Comparison of ENCODE assay signal across 9 mouse cellular contexts in the genomic region with DNA sequence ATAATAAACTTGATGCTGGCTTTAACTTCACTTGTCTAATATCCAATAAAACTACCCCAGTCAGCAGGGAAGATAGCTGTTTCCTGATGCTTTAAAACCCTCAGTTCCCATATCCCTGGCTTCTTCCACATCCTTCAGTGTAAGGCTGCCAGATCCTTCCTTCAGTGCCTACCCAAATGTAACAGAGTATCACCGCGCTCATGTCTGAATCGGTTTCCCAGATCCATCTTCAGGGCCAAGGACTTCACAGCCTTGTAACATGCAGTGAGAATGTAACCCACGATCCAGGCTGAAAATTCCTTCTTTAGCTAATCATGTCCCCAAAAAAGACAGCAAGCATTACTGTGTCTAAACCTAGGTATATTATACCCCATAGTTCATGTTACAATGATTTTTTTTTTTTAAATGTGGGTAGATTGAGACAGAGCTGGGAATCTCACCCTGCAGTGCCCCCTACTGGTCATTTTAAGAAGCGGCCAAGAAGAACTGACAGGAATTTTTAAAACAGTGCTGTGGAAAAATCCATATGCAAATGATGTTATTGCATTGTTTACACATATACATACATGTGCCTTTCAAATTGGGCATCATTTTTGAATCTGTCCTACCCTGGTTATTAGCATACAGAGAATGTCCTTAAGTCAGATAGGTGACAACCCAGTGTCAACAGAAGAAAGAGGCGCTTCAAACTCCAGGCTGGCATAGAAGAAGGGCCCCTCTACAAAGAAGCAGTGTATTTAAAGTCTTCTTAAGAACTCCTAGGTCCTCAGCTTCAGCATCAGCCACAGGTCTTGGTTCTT. TPM values are rescaled to one million over a fixed set of nuclear protein-coding genes. Genes with fewer than 3 reads are reported as not detected.
DNase-seq lines count a peak whose midpoint lies in the region; ATAC-seq and TF ChIP-seq lines count a peak whose summit lies in the region.
"Had no signal": no experiment of that assay in that cellular context is flagged by ENCODE, and none has a peak within 500 bp of the region (broad histone marks: within the 10 kb centered on the region; RNA-seq: fewer than 3 reads in every experiment).

No protein-coding gene starts in this region.

- H3K36me3 ChIP-seq in hindbrain, embryonic 10.5 days = no peaks in the 10 kb centered on the region
- H3K36me3 ChIP-seq in hindbrain, embryonic 12.5 days = no peaks in the 10 kb centered on the region
- no peaks in the 10 kb centered on the region for H3K36me3 ChIP-seq in forebrain, embryonic 13.5 days (ENCODE audit: poor library complexity, severe bottlenecking)
- no peaks in the 10 kb centered on the region for H3K36me3 ChIP-seq in limb, embryonic 14.5 days (ENCODE audit: control insufficient read depth, insufficient read depth, low read length)
- H3K36me3 ChIP-seq: embryonic facial prominence, embryonic 13.5 days had no signal

- H3K4me3 ChIP-seq in hindbrain, embryonic 10.5 days = no peak overlapping the region
- no peak overlapping the region for H3K4me3 ChIP-seq in hindbrain, embryonic 12.5 days
- H3K4me3 ChIP-seq in forebrain, embryonic 13.5 days = no peak overlapping the region
- no peak overlapping the region for H3K4me3 ChIP-seq in limb, embryonic 14.5 days (replicated peaks; ENCODE audit: low read length)
- H3K4me3 ChIP-seq: embryonic facial prominence, embryonic 13.5 days had no signal

- no peaks in the 10 kb centered on the region for H3K9me3 ChIP-seq in hindbrain, embryonic 10.5 days
- H3K9me3 ChIP-seq in hindbrain, embryonic 12.5 days (replicated peaks) = no peaks in the 10 kb centered on the region
- no peaks in the 10 kb centered on the region for H3K9me3 ChIP-seq in forebrain, embryonic 13.5 days (replicated peaks)
- no peaks in the 10 kb centered on the region for H3K9me3 ChIP-seq in limb, embryonic 14.5 days (ENCODE audit: control insufficient read depth, low read length)
- H3K9me3 ChIP-seq: embryonic facial prominence, embryonic 13.5 days had no signal

- H3K9ac ChIP-seq in hindbrain, embryonic 12.5 days = no peak overlapping the region
- no peak overlapping the region for H3K9ac ChIP-seq in forebrain, embryonic 13.5 days
- no peak overlapping the region for H3K9ac ChIP-seq in limb, embryonic 14.5 days (ENCODE audit: low read depth, low read length, severe bottlenecking)
- H3K9ac ChIP-seq: embryonic facial prominence, embryonic 13.5 days had no signal

- peak; percentile 6 for DNase-seq in hindbrain, embryonic 10.5 days (ENCODE audit: low spot score)
- DNase-seq in CD8-positive naive resting alpha-beta T cell, adult 2 months (ENCODE audit: low read depth in 2 of 2, low spot score in 2 of 2) = peak; percentile 14 to 40
- DNase-seq in adrenal gland, postnatal 36 days = peak; percentile 13 to 35
- DNase-seq in limb, embryonic 14.5 days (ENCODE audit: low spot score) = peak; percentile 35
- peak; percentile 37 to 54 for DNase-seq in right cerebral cortex, postnatal 10 days (ENCODE audit: low spot score in 2 of 2)
- DNase-seq in MN1 (ENCODE audit: low spot score) = no peak

- H3K27me3 ChIP-seq in hindbrain, embryonic 10.5 days (ENCODE audit: insufficient read depth, poor library complexity, severe bottlenecking) = no peaks in the 10 kb centered on the region
- H3K27me3 ChIP-seq in hindbrain, embryonic 12.5 days = no peaks in the 10 kb centered on the region
- no peaks in the 10 kb centered on the region for H3K27me3 ChIP-seq in forebrain, embryonic 13.5 days
- H3K27me3 ChIP-seq in limb, embryonic 14.5 days (ENCODE audit: control insufficient read depth, insufficient read depth, low read length) = no peaks in the 10 kb centered on the region
- H3K27me3 ChIP-seq: embryonic facial prominence, embryonic 13.5 days had no signal

- no peak for TF ChIP-seq POLR2A in limb, embryonic 14.5 days (IDR thresholded peaks at IDR 0.05; ENCODE audit: borderline replicate concordance, extremely low read depth, insufficient read depth, insufficient read length)

- H3K27ac ChIP-seq in hindbrain, embryonic 10.5 days = no peak overlapping the region
- H3K27ac ChIP-seq in hindbrain, embryonic 12.5 days = no peak overlapping the region
- no peak overlapping the region for H3K27ac ChIP-seq in forebrain, embryonic 13.5 days
- H3K27ac ChIP-seq in limb, embryonic 14.5 days (replicated peaks; ENCODE audit: low read depth, low read length) = no peak overlapping the region
- H3K27ac ChIP-seq: embryonic facial prominence, embryonic 13.5 days had no signal

- 77% methylated on average over 6 of the region's 6 CpGs for WGBS in hindbrain, embryonic 10.5 days
- WGBS in hindbrain, embryonic 12.5 days = 76% methylated on average over 6 of the region's 6 CpGs
- 76% methylated on average over 6 of the region's 6 CpGs for WGBS in forebrain, embryonic 13.5 days
- 67% methylated on average over 6 of the region's 6 CpGs for WGBS in limb, embryonic 14.5 days

- H3K4me1 ChIP-seq in hindbrain, embryonic 10.5 days (replicated peaks) = no peaks in the 10 kb centered on the region
- H3K4me1 ChIP-seq in hindbrain, embryonic 12.5 days = no peaks in the 10 kb centered on the region
- H3K4me1 ChIP-seq in forebrain, embryonic 13.5 days = no peaks in the 10 kb centered on the region
- no peaks in the 10 kb centered on the region for H3K4me1 ChIP-seq in limb, embryonic 14.5 days (ENCODE audit: control insufficient read depth, insufficient read depth, low read length)
- H3K4me1 ChIP-seq: embryonic facial prominence, embryonic 13.5 days had no signal

- no peak overlapping the region for H3K4me2 ChIP-seq in hindbrain, embryonic 12.5 days (replicated peaks)
- H3K4me2 ChIP-seq in forebrain, embryonic 13.5 days = no peak overlapping the region
- H3K4me2 ChIP-seq in limb, embryonic 14.5 days (replicated peaks; ENCODE audit: low read depth, low read length, severe bottlenecking) = no peak overlapping the region
- H3K4me2 ChIP-seq: embryonic facial prominence, embryonic 13.5 days had no signal

- ATAC-seq in hindbrain, embryonic 12.5 days (ENCODE audit: low FRiP score) = no peak
- peak; percentile 62 for ATAC-seq in forebrain, embryonic 13.5 days
- ATAC-seq in limb, embryonic 14.5 days (ENCODE audit: low FRiP score, low read depth) = no peak

RNA-seq across cellular contexts. Expression of a gene that starts 38.8 kb away (rescaled TPM):
- polyA plus RNA-seq in hindbrain, embryonic 10.5 days (2016; fragmentation: Nextera tagmentation; extraction: Ambion mirVana) = 40.4 and 40.9 TPM in 2 replicates
- polyA plus RNA-seq in hindbrain, embryonic 12.5 days (2016; fragmentation: Nextera tagmentation; extraction: Ambion mirVana) = 43.3 and 45.1 TPM in 2 replicates
- 10 to 100 TPM; 21.9 to 23.5 TPM for total RNA-seq in adrenal gland, postnatal 36 days (2021)
- polyA plus RNA-seq in forebrain, embryonic 13.5 days (2015; fragmentation: Nextera tagmentation; extraction: Ambion mirVana) = 40.4 and 47.1 TPM in 2 replicates
- 24.3 and 25.2 TPM in 2 replicates for polyA plus RNA-seq in limb, embryonic 14.5 days (2012; rRNA removed)
- 30.4 and 30.7 TPM in 2 replicates for polyA plus RNA-seq in limb, embryonic 14.5 days (2014; fragmentation: Nextera tagmentation; extraction: Ambion mirVana)
